Mouse (Mus musculus): ENCODE data around the gene Obp2b.

Obp2b gene

GRCm38 (mm10) chr2:25779076-25779475 lies 42.3 kb downstream of the Obp2b start:
- no peak for DNase-seq

GRCm38 (mm10) chr2:25780921-25781320 lies 44.1 kb downstream of the Obp2b start:
- no peak for DNase-seq

- DNase-seq, result no peak
Measured at GRCm38 (mm10) chr2:25781957-25782356, 45.1 kb downstream of the Obp2b start, which contains the start of gene Gm13539. TSS of gene Gm13539 (plus strand) at chr2:25782257.

GRCm38 (mm10) chr2:25785573-25786322 lies 48.9 kb downstream of the Obp2b start:
- DNase-seq, result no peak

- no peak for DNase-seq
Measured at GRCm38 (mm10) chr2:25789092-25789491, 52.3 kb downstream of the Obp2b start.
